Mouse (Mus musculus) cerebellum, postnatal 4 days (tissue): ENCODE data around the gene Slc19a2.

Experiments
- DNase-seq, 2 experiments: peaks; one replicate each; pipeline ENCODE4 v3.0.0; 2022; ENCODE audit warnings: low spot score in 2 of 2, mixed read lengths in 1 of 2

The Slc19a2 gene

DNA sequence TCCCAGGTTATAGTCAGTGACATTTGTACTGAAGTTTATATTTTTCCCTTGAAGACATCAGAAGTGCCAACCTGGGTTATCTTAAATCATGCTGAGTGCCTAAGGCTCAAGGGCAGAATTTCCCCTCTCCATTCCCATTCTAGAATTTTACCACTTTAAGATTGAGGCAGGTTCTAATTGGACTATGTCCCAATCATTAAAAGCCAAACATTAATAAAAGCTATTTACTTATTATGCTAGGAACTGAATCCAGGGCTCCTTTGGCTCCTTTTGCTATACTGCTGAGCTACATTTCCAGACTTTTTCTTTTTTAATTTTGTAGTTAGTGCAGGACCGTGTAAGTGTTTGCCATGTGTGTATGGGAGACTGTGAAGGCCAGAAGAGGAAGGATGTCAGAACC is 2.6 kb downstream of the Slc19a2 start:
- DNase-seq = no peak

DNA sequence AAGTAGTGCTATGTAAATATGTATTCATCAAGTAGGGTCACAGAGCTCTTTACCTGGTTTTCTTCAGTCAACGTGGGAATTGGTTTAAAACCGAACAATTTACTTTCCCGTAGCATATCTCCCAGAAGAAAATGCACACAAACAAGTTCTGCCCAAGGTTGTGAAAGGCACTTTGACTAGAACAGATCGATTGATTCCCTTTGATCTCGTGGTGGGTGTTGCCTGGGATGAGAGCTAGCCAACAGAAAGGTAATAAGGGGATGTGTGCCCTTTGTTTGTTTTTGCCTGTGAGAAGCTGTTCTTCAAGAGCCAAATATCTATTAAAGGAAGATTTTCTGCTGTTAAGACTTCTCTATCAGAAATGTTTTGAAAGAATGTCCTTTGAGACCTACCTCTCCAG is 3.7 kb downstream of the Slc19a2 start:
- no peak for DNase-seq

DNA sequence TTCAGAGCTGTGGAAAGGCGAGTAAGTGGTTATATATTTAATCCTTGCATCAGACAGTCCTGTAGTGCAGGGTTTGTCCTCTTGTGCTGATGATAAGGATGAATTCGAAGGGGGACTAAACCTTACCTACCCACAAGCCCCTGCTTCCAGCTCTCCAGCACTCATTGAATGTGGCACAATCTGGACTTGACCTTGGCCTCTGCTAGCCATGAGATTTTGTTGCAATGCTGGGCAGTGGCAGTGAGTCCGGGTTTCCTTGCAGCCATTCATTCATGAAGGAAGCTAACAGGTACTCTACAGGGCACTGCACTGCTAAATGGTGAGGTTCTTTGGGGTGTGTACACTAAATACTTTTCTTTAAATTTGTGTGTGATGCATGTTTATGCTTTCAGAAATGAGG is 6.0 kb downstream of the Slc19a2 start:
- DNase-seq = no peak

DNA sequence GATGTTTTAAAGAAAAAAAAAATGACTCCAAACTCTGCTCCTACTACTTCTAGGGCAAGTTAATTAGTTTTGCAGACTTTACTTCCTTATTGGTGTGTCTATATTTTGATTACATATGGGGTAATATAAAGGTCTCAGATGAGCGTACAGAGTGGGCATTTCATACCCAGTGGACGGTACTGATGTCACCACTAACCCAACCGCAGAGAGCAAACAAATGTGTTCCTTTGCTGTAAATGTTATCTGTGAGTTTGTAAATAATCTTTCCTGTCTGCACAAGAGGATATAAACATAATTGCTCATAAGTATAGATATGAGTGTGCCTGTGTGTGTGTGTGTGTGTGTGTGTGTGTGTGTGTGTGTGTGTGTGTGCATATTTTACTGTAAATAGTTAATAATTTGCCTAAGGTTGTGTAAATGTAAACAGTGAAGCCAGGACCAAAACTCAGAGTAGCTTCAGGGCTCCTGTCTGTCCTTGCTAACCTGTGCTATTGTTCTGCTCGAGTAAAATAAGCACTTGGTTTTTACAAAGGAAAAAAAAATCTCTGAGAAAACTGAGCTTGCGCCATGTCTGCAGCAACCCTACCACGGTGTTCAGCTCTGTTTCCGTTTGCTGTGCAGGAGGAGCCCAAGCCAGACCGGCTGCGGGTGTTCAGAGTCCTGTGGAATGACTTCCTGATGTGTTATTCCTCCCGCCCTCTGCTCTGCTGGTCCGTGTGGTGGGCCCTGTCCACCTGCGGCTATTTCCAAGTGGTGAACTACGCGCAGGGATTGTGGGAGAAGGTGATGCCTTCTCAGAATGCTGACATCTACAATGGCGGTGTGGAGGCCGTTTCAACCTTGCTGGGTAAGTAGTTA is 11.6 kb downstream of the Slc19a2 start:
- DNase-seq = no peak

DNA sequence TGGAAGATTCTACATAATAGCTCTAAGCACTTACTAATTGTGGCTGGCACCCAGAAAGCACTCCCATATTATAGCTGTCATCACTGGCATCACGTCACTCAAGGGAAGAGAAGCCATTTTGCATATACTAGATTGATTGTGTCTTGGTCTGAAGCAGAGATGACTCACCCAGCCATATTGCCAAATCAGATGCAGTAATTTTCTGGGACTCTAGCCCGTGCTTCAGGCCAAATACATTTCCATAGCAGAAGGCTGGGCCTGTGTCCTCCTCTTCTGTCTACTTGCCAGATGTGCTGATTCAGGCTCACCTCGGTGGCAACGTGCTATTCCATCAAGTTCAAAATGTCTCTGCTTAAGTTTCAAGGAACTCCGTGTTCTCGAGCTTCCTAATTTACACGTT is 12.7 kb downstream of the Slc19a2 start:
- no peak for DNase-seq

DNA sequence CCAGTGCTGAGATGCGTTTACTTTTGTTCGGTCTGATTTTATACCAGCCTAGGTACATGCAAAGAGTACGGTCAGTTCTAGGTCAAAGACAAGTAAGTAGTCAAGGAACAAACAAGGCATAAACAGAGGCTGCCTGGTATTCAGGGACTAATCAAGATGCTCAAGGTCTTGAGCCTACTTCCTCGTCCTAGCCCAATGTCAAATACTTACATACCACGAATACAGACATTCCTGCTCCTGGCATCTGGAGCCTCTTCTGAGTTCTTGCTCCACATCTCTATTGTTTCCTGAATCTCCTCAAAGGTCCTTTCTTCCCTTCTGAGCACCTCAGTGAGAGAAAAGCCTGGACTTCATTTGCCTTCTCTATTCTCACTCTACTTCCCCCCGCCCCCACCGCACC is 22.1 kb downstream of the Slc19a2 start:
- DNase-seq = no peak

DNA sequence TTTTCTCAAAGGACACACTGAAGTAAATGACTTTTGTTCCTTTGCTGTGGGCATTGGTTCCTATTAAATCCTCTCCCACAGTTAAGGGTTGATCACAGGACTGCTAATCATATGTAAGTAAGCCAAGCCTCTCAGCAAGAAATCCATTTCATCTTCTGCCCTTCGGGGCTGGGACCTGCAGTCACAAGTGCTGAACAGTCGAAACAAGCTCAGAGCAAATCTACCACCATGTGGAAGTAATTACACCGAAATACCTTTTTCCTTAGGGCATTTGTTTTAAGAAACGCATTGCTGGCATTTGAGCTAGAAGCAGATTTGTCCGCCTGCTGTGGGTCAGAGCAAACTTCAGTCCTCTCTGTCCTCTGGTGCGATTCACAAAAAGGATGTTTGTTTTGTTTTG is 24.8 kb downstream of the Slc19a2 start:
- DNase-seq = no peak

DNA sequence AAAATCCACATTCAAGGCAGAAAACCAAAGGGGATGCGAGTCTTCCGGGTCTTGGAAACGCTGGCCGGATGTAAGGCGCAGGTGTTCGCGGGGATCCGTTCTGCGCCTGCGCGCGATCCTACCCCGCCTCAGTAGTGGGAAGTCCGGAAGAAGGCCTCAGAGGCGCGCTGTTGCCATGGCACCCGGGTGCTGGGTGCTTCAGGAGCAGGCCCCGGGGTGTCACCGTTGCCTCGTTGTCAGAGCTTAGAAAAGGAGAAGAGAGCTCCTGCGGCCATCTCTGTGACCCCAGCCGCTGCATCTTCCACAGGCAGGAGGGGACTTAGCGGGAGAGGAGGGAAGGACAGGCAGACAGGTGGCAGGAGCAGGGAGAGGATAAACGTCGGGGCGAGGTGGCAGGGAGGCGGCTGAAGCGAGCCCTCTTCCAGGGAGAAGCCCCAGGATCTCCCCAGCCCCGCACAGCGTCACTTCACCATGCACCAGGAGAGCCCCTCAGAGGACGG is 26.7 kb downstream of the Slc19a2 start, which contains the start of gene Ccdc181:
Ccdc181 (plus strand) TSS at position 131 of the 500 bp plus-strand sequence.
- DNase-seq = peak; percentile 80 to 88

DNA sequence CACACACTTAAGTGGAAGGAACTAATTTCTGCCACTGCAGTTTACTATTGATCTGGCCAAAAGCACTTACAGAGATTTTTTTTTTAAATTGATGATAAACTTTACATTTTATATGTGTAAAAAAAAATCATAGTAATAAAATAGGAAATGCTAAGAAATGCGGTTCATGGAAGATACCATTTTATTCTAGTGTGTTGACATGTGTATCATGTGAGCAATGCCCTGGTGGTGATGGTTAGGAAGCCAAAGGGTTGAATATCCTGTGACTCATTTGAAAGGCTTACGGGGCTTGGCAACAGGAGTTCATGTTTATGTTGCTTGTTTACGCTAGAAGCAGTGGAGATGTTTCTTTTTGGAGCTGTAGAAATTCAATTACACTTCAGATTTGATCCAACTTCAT is 27.7 kb downstream of the Slc19a2 start:
- no peak for DNase-seq

DNA sequence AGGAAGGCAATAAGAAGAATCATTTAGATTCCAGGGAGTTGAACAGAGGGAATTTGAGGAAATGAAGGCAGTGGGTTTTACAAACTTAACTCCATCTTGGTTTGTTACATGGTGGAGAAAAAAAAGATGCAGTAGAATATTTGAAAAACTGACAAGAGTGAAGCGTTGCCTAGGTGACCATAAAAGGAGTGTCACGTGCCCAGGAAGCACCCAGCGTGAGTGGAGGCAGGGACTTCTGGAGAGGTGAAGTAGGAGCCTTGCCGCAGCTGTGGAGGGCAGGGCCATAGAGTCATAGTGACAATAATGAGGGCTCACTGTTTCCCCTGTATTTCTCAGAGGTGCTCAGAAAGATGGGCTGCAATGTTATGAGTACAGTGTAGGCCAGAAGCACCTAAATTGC is 30.5 kb downstream of the Slc19a2 start:
- no peak for DNase-seq

DNA sequence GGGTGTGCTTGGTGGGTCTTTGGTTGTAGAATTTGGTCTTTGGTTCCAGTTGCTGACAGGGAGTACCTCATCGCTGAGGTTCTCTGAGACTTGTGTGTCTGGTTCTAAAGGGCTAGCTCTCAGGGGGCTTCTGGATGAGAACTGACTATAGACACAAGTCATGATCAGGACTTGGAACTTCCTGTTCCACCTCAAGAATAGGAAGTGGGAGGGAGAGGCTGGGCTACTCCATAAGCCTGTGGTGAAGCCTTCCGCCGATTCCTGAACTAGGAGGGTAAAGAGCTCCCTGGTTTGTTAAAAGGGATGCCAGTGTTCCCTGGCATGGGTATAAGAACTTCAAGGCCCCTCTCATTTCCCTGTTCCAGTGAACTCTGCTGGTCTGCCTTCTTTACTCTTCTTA is 35.2 kb downstream of the Slc19a2 start:
- DNase-seq = no peak

DNA sequence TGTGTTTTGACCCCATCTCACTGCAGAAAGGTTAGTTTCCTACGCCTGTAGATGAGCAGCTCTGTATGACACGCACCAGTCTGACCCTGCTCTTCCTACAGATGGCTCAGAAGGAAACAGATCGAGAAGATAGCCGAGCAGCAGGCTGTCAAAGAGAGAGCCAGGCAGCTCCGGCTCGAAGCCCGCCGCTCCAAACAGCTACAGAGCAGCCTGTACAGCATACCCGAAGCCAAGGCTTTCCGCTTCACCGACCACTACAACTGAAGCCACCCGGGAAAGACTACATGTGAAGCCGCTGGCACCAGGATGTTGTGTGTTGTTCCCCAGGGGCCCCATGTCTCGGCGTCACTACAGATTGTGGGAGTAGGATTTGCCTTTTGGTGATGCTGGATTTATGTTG is 38.6 kb downstream of the Slc19a2 start:
- peak in 1 of 2 experiments; percentile 63 for DNase-seq

DNA sequence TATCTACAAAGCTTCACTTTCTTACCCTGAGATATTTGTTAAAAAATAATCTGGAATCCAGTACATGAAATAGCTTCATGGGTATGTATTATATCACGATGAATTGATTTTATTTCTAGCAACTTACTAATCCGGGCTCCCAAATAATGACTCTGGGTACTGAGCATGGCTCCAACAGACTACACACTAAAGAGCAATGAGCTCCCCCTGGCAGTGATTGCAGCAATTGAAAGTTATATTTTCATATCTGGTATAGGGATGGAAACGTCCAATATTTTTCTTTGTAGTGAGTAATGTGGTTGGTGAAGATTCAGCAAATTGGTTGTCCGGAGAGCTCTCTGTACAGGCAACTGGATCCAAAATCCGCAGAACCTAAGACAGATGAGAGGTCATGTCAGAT is 43.2 kb downstream of the Slc19a2 start:
- no peak for DNase-seq

DNA sequence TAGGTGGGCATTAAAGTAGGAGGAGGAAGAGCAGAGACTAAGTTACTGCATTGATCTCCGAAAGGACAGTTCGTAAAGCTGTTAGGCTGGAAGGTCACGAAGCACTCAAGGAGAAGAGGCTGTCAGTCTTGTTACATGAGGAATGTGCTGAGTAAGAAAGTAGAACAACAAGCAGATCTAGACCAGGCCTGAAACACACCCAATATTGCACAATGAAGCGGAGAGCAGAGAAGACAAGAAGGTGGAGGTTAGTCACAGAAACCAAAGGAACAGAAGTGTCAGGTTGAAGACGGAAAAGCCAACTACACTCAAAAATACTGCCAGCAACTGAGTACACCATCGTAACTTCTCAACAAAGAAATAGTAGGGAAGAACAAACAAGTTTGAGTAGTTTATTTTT is 45.2 kb downstream of the Slc19a2 start:
- no peak for DNase-seq

DNA sequence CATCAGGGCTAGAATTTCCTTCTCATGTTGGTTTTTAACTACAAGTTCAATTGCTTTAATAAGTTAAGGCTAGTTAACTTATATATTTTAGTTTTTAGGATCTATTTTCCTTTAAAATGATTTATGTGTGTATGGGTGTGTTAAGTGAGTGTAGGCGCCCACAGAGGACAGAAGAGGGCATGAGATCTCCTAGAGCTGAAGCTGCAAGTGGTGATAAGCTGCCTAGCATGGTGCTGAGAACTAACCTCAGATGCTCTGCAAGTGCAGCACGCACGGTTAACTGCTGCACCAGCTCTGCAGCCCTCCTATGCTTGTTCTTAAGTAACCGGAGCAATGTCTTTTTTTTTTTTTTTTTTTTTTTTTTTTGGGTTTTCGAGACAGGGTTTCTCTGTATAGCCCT is 47.6 kb downstream of the Slc19a2 start:
- DNase-seq = no peak

DNA sequence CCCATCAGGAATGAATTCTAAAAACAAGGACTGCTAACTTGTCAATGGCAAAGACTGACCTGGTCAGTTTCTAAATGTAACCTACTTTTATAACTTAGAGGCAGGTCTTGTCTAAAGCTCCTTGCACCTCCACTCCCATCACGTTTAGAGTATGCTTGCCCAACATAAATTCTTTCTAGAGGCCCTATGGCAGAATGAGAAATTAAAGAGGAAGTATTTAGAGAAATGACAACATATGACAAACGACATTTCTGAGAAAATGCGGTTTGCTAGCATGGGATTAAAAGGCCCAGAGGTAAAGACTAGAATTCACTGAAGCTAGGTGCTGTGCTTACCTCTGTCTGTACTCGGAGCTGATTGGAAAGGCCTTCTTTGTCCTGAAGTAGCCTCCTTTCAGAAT is 53.1 kb downstream of the Slc19a2 start:
- DNase-seq = no peak

DNA sequence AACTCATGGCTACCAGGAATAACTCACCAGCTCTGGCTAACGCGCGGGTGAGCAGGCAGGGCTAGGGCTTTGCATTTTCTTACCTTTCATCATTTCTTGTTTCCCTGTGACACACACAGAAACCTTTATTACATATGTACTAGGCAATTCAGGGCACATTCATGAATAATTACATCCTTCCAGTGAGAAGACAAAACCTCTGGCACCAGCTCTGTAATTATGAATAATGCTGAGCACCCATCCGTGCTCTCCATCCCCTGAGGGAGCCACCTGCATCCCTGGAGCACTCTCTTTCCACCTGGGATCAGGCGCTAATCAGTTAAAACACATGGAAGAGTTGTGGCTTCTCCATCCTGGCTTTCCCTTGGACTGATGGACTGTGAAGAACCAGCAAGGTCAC is 55.0 kb downstream of the Slc19a2 start, which contains the start of gene Nme7:
Nme7 (plus strand) TSS at position 301 of the 400 bp plus-strand sequence.
- no peak for DNase-seq

DNA sequence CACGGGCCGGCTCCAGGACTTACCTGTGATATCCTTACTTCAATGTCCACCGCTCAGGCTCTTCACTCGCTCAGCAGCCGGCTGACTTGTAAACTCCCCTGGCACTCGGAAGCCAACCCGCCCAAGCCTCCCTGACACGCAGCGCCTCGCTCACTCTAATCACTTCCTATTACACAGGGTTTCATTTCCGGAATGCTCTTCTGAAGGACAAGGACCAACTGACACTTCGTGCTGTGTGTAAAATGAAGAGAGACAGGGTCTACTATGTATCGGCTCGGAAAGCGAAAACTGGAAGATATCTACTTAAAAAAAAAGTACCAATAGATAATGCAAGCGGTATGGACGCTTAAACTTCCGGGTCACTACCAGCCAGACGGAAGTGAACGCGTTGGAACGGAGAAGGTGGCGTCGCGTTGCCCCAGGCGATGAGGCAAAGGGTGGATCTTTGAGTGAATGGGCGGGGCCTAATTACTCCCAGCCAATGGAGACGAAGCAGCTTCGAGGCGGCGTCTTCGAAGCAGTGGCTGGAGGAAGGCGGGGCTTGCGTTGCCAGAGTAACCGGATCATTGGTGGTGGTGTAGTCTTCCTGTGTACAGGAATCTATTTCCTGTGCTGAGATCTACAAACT is 58.4 kb downstream of the Slc19a2 start, which contains the start of gene Blzf1:
Blzf1 (minus strand) TSS at position 366 of the 628 bp plus-strand sequence.
- DNase-seq = peak; percentile 92 to 96

DNA sequence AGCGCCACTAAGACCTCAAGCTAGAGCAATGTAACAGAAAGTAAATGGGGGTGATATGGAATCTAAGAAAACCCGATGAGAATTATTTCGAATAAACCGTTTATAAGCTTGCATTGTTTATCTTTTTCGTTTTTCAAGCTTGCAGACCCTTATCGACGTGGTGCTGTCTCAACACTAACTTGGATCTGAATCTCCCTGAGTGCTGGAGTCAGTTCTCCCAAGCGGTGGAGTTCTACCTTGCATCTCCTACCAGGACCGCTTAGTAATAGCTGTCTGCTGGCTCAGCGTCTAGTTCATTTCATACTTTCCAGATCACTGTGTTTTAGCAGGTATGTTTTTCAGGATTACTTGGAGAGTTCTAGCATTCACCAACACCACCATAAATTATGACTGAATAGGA is 59.1 kb downstream of the Slc19a2 start:
- no peak for DNase-seq

DNA sequence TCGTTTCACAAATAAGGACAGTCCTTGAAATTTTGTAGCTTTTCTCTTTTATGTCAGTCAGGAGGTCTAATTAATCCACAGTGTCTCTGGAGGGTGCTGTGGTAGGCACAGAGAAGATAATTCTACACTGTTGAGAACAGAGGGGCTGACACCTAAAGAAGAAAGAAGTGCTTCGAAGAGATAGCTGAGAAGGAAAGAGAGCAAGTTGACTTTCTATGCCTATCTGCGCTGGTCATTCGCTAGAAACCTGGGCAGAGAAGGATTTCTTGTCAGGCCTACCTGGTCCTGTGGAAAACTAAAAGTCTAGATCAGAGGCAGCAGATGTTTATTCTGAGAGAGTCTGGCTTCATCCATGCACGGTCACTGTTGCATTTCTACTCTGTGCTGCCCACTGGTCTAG is 65.2 kb downstream of the Slc19a2 start:
- DNase-seq = no peak
